Mouse (Mus musculus): ENCODE measurements around the gene Gm11020.
"Not testable (repeated sequence)": the region's sequence is repeated elsewhere in the genome, so short reads cannot be mapped to it uniquely, and the experiment has no call there.

GRCm38 (mm10) chr8:104321267-104321666, at the start of gene Gm11020:
- TF ChIP-seq CTCF (IDR thresholded peaks at IDR 0.05; ENCODE audit: control insufficient read depth, insufficient read depth, low read length); POLR2A (IDR thresholded peaks at IDR 0.05; ENCODE audit: borderline replicate concordance, control insufficient read depth, low read depth, low read length): not testable (repeated sequence)
